Mouse (Mus musculus) heart, adult 18-20 months (tissue): ENCODE results near the gene March9. TPM values are rescaled to one million over a fixed set of nuclear protein-coding genes. Genes with fewer than 3 reads are reported as not detected.

Source experiments
- DNase-seq, 2 experiments: peaks; one replicate each; pipeline ENCODE4 v3.0.0; 2021 to 2022; ENCODE audit warnings: mixed read lengths in 1 of 2
- long read RNA-seq, 2 experiments: library from polyadenylated mRNA; stranded (forward); transcript quantifications; one replicate each; pipeline ENCODE4 v2.0.0; 2021
- total RNA-seq, 2 experiments: library from RNA; stranded (reverse); gene quantifications; 2 replicates each; pipeline ENCODE4 v1.2.3; 2021

Gene March9
- total RNA-seq = 1 to 10 TPM; 2.9 to 3.5 TPM
- long read RNA-seq, experiment 1, partial matches to known transcripts = 2 of 3 reads
- long read RNA-seq, experiment 1, other reads (novel, unspliced or antisense) = 0 of 3 reads
- long read RNA-seq, experiment 2 = 0 reads

- peak; percentile 64 to 70 for DNase-seq
Measured at GRCm38 (mm10) chr10:127059968-127060916, at the start of gene March9. TSS of gene March9 (minus strand) at chr10:127060184.

GRCm38 (mm10) chr10:127108262-127108583 is 48.2 kb upstream of the March9 start:
- no peak for DNase-seq

GRCm38 (mm10) chr10:127107563-127108261 is 47.7 kb upstream of the March9 start:
- DNase-seq = no peak

GRCm38 (mm10) chr10:127103631-127104030 is 43.6 kb upstream of the March9 start:
- no peak for DNase-seq

- DNase-seq = no peak
Measured at GRCm38 (mm10) chr10:127101151-127101550, 41.2 kb upstream of the March9 start.

- no peak for DNase-seq
Measured at GRCm38 (mm10) chr10:127100414-127100813, 40.4 kb upstream of the March9 start.

- DNase-seq = no peak
Measured at GRCm38 (mm10) chr10:127099868-127100267, 39.9 kb upstream of the March9 start.

GRCm38 (mm10) chr10:127099191-127099590 is 39.2 kb upstream of the March9 start:
- DNase-seq = no peak

- DNase-seq = no peak
Measured at GRCm38 (mm10) chr10:127098514-127098913, 38.5 kb upstream of the March9 start.

GRCm38 (mm10) chr10:127094382-127094802 is 34.4 kb upstream of the March9 start:
- no peak for DNase-seq

- no peak for DNase-seq
Measured at GRCm38 (mm10) chr10:127092742-127093141, 32.8 kb upstream of the March9 start.

- DNase-seq = peak in 1 of 2 experiments; percentile 24
Measured at GRCm38 (mm10) chr10:127091507-127092396, 31.8 kb upstream of the March9 start.

- DNase-seq = peak; percentile 39 to 68
Measured at GRCm38 (mm10) chr10:127090560-127091411, 30.8 kb upstream of the March9 start.

GRCm38 (mm10) chr10:127085633-127086032 is 25.6 kb upstream of the March9 start:
- no peak for DNase-seq

GRCm38 (mm10) chr10:127085052-127085451 is 25.1 kb upstream of the March9 start:
- no peak for DNase-seq

- no peak for DNase-seq
Measured at GRCm38 (mm10) chr10:127083915-127084306, 23.9 kb upstream of the March9 start.

- DNase-seq = no peak
Measured at GRCm38 (mm10) chr10:127083292-127083914, 23.4 kb upstream of the March9 start.

GRCm38 (mm10) chr10:127081996-127082620 is 22.1 kb upstream of the March9 start:
- no peak for DNase-seq

- DNase-seq = peak; percentile 67 to 79
Measured at GRCm38 (mm10) chr10:127080901-127081780, 21.2 kb upstream of the March9 start.
